Mouse (Mus musculus): Measurements from ENCODE around the gene Tubb2b.

Tubb2b gene

GRCm38 (mm10) chr13:34134276-34134675, 4.0 kb upstream of the Tubb2b start:
- DNase-seq, result no peak

DNA sequence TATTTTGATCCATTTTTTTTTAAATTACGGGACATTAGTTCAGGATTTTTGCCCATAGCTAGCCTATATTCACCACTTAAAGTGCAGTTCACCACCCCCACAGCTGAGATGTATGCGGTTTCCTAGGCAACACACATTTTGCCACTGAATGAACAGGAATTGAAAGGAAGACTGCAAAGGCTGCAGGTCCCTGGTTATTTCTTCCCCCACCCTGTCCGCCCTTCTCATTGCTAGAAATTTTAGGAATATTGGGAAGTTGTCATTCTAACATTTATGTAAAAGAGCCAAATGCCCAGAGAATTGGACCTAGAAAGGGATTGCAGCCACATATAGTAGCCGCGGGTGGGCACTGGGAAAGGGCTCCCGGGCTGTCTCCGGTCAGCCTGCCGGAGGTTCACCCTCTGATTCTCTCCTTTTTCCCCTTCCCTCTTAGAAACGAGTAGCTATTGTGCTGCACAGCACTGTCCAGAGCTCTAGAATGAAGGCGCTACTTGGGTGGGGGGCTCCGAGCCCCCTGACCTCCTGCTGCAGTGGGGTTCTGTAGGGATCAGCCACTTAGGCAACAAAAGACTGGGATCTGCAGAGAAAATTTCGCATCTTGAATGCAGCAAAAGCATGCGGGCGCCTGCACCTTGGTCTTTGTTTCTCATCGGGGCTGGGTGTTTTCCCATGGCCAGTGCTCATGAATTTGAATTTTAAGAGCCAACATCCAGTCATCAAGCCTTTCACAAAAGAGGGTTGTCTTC, 3.2 kb upstream of the Tubb2b start:
- DNase-seq, result no peak

- DNase-seq, result no peak
Observed at GRCm38 (mm10) chr13:34132875-34133274, 2.6 kb upstream of the Tubb2b start.

DNA sequence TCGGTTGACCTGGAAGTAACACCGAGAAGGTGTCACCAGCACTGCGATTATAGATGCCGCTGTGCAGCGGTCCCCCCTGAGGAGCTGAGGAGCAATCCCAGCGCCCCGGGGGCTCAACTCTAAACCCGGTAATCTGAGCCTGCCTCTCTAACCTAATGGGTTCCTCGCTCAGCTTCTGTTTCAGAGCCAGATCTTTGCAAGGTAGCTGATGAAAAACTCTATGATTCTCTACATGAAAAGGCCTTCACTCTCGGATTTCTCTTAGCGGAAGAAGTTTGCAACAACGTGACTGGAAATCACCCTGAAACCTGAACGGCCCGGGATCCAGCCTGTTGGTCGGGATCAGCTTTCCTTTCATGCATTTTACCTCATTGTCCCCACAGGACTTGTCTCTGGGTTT, 2.0 kb upstream of the Tubb2b start:
- no peak for DNase-seq

DNA sequence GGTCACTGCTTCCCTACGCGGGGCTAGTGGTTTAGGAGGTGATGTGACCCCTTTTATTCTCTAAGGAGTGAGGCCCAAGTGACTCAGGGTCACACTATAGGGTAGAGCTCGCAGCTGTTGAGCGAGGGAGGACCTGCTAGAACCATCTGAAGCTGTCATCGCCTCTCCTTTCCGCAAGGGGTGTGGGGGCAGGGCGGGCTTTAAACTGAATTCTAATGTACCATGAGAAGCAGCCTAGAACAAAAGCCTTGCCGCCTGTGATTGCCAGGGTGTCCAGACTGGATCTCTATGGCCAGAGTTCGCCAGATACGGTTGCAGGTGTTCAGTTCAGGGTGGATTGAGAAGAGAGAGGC, 1.4 kb upstream of the Tubb2b start:
- DNase-seq, result peak; percentile 72 to 78

- peak; percentile 67 to 79 for DNase-seq
Observed at GRCm38 (mm10) chr13:34131011-34131707, 893 bp upstream of the Tubb2b start.

DNA sequence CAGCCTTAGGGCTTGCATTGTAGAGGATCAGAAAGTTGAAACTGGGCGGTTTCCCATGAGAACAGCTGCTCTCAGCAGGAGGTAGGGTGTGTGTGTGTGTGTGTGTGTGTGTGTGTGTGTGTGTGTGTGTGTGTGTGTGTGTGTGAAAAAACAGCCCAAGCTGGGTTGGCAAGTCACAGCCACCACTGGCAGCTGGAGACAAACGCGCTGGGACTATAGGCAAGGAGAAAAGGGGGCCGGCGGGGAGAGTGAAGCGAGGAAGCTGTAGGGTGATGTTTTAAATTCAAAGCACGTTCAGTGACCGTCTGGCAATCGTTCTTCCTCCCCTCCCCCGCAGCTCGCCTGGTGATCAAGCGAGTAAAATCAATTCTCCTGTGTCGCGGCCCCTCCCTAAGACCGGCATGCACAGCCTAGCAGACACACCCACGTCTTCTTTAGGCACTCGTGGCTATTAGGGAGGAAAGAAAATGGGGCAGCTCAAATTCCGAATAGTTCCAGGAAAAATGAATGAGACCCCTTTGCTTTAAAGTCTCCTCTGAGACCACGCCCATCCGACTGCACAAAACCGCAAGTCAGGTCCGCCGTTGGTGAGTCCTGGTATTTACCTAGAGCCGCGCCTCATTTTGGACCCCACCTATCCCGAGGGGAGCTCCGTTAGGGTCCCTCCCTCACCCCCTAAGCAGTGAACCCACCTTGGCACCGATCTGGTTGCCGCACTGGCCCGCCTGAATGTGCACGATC, 611 bp downstream of the Tubb2b start:
- DNase-seq, result peak; percentile 35 to 53

DNA sequence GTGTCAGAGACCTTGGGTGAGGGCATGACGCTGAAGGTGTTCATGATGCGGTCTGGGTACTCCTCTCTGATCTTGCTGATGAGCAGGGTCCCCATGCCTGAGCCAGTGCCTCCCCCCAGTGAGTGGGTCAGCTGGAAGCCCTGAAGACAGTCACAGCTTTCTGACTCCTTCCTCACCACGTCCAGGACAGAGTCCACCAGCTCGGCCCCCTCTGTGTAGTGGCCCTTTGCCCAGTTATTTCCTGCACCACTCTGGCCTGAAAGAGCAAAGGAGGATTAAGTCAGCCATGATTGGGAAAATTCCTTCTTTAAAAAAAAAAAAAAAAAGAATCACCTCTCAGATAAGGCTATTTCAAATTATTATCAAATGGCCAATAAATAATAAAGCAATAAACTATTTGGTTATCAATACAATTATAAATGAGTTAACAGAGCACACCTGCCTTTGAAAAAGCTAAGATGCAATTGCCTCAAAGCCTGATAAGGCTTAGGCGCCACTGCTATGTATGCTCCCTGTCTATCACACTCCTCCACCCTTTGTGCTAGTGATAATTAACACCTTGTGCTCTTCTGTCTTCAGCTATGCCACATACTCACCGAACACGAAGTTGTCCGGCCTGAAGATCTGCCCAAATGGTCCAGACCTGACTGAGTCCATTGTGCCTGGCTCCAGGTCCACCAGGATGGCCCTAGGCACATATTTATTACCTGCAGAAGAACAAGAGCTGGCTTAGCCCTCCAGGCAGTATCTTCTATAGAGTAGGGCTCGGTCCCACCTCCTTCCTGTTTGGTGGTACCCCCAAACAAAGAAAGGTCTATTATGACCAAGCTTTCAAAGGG, 1.8 kb downstream of the Tubb2b start:
- DNase-seq, result no peak

DNA sequence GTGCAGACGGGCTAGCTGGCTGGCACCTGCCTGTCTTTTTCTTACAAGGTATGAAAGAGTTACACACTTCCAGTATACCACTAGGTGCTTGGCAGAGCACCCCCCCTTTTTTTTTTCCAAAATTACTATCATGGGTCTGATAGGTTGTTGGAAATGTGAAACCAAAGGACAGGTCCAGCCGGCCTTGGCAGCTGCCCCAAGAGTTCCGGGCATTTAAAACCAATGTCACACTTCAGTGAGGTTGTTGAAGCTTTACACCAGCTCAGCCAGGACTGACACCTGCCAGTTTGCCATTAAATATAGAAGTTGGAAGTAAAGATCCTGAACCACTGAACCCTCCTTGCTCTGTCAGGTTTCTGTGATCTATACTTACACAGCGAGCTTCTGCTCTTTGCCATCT, 4.6 kb downstream of the Tubb2b start:
- no peak for DNase-seq

GRCm38 (mm10) chr13:34120536-34120935, 9.7 kb downstream of the Tubb2b start:
- DNase-seq, result no peak

GRCm38 (mm10) chr13:34119406-34119805, 10.9 kb downstream of the Tubb2b start:
- peak in 1 of 2 experiments; percentile 64 for DNase-seq

GRCm38 (mm10) chr13:34118816-34119215, 11.4 kb downstream of the Tubb2b start:
- DNase-seq, result no peak

- no peak for DNase-seq
Observed at GRCm38 (mm10) chr13:34116508-34116907, 13.8 kb downstream of the Tubb2b start.

GRCm38 (mm10) chr13:34114654-34115053, 15.6 kb downstream of the Tubb2b start:
- peak; percentile 32 to 61 for DNase-seq

DNA sequence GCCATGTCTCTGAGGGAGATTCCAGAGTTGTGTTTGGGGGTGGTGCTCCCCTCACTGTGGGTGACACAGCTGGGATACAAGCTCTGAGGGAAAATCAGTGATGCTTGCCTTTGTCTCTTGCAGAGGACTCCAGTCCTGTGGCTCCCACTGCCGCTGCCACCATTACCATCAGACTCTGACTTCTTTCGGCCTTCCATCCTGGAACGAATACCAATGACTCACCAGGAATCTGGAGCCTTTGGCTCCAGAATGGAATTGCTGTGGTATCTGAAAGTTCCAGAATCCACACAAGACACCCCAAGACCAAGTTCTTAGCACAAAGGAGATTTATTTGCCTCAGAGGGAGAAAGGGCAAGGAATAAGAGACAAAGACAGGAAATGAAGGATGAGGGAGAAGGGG, 17.2 kb downstream of the Tubb2b start:
- DNase-seq, result no peak

DNA sequence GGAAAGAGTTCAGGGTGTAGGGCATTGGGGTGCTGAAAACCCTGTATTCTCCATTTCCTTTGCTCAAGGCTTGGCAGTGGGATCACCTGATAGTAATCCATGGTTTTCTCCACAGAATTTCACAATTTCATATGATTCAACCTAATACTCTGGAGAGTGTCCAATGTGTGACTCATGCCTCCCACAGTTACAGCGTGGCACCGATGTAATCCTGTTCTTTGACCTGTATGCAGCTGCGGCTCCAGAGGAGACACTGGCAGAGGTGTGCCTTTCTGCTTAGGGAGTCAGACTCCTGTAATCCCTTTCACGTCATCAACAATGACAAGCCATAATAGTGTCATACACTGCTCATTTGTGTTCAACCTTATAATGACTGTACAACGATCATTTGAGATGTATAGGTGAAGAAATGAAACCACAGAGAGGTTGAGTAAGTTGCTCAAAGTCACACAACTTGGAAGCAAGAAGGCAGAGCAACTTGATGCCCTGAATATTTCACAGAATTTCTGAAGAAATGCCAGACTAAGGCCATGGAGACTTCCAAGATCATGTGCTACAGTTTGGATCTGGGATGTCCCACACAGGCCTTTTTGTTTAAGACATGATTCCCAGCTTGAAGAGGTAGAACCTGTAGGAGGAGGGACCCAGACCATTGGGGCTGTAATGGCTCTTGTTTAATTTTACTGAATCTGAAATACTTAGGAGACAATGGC, 17.7 kb downstream of the Tubb2b start:
- DNase-seq, result no peak

- DNase-seq, result no peak
Observed at GRCm38 (mm10) chr13:34111878-34112277, 18.4 kb downstream of the Tubb2b start.

GRCm38 (mm10) chr13:34111019-34111418, 19.2 kb downstream of the Tubb2b start:
- DNase-seq, result no peak

DNA sequence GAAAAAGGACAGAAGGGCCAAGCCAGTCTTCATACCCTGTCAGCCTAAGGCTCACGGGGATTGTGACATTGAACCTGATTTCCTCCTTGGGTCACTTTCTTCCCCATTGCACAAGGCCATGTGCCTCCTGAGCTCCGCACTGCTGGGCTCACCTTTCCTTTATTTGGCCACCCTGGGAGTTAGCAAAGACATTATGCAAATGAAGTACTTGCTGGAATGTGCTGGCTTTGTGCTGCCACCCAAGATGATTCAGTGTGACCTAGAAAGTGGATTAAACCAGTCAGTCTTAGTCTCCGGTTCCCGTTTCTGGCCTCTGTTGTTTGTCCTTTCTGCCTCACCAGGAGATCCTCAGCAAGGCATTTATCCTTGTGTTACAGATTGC, 20.6 kb downstream of the Tubb2b start:
- DNase-seq, result no peak

DNA sequence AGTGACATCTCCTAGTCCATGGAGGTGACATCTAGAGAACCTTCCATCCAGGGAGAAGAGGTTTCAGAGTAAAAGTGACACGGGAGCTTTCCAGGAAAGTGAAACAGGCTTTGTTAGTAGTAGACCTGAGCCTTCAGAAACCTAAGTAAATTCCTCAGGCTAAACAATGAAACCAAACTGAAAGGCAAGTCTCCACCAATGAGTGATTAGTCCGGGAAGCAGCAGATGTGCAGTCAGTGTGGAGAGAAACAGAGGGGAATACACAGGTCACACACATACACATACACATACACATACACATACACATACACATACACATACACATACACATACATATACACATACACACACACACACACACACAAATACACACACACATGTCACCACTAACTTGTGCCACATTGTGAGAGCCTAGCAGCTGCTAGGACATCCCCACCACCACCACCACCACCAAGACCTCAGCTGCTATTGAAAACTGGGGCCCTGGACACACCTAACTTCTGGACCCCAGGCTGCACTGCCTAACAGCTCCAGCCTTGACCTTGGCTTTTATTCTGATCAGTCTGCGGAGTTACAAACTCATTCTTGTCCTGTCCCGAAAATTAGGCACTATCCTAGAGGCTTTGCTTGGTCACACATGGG, 21.1 kb downstream of the Tubb2b start:
- DNase-seq, result no peak

DNA sequence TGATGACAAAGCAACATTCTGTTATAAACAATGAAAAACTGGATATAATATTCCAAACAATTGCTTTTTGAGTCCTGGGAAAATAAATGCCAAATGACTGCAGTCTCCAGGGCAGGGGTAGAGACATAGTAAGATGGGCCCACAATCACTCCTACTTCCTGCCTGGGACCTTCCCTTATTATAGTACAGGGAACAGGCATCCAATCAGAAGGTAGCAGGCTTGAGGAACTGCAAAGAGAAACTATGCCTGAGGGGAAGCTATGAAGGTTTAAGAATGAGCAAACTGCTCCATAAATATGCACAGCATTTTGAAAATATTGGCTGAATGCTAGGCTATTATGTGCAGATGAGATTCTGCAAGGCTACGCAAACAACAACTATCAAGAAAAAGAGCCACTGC, 23.3 kb downstream of the Tubb2b start:
- no peak for DNase-seq

DNA sequence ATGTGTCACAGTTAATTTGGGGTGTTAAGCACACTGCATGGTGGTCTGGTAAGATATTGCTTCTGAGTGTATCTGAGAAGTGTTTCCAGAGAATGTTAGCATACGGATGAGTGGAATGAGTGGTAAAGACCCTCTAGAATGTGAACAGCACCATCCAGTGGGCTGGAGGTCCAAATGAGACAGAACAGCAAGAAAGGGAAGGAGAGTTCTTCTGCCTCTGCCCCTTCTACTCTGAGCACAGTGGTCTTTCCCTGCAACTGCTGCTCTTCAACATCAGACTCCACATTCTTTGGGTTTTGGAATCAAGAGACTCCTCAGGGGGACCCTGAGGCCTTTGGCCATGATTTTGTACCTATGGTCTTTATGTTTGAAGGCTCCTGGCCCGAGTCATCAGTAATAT, 24.0 kb downstream of the Tubb2b start:
- no peak for DNase-seq

Data from thymus, postnatal 36 days (tissue).